Mouse (Mus musculus) midbrain, postnatal 0 days (tissue): ENCODE data around the gene Selenok. TPM values are rescaled to one million over a fixed set of nuclear protein-coding genes. Genes with fewer than 3 reads are reported as not detected.

Source experiments
- ATAC-seq: fragments of 200-750 bp; cut with Nextera tagmentation; 2 replicates; pipeline ENCODE4 v1.8.0; 2017; ENCODE audit warnings: moderate number of reproducible peaks, mild to moderate bottlenecking, moderate TSS enrichment, moderate library complexity; ENCODE audit not compliant: low FRiP score
- DNase-seq: peaks from one replicate; pipeline ENCODE4 v3.0.0-alpha.2; 2015; ENCODE audit warnings: low spot score
- H3K27ac ChIP-seq: fragments of 300-500 bp; sonication (generic); 2 replicates; pipeline ENCODE4 v1.5.1; 2014; ENCODE audit warnings: low read depth, mild to moderate bottlenecking, low read length, mixed read lengths
- H3K27me3 ChIP-seq: fragments of 300-500 bp; sonication (generic); 2 replicates; pipeline ENCODE4 v1.6.1; 2014; ENCODE audit warnings: low read length, control low read depth, mixed read lengths; ENCODE audit not compliant: insufficient read depth
- H3K36me3 ChIP-seq: fragments of 300-500 bp; sonication (generic); 2 replicates; pipeline ENCODE4 v1.6.1; 2014; ENCODE audit warnings: low read length, control low read depth, mixed read lengths; ENCODE audit not compliant: insufficient read depth
- H3K4me1 ChIP-seq: fragments of 300-500 bp; sonication (generic); 2 replicates; pipeline ENCODE4 v1.6.1; 2014; ENCODE audit warnings: mild to moderate bottlenecking, control low read depth, antibody characterized with exemption, low read length, mixed read lengths; ENCODE audit not compliant: insufficient read depth
- H3K4me2 ChIP-seq: fragments of 300-500 bp; sonication (generic); 2 replicates; pipeline ENCODE4 v1.6.1; 2014; ENCODE audit warnings: low read depth, mild to moderate bottlenecking, low read length, mixed read lengths; ENCODE audit not compliant: poor library complexity, severe bottlenecking
- H3K4me3 ChIP-seq: fragments of 300-500 bp; sonication (generic); 2 replicates; pipeline ENCODE4 v1.5.1; 2014; ENCODE audit warnings: low read depth, mild to moderate bottlenecking, low read length, moderate library complexity
- H3K9ac ChIP-seq: fragments of 300-500 bp; sonication (generic); replicated peaks from 2 replicates; pipeline ENCODE4 v1.6.1; 2014; ENCODE audit warnings: mild to moderate bottlenecking, low read length, moderate library complexity, mixed read lengths; ENCODE audit not compliant: poor library complexity, severe bottlenecking
- H3K9me3 ChIP-seq: fragments of 300-500 bp; sonication (generic); 2 replicates; pipeline ENCODE4 v1.6.1; 2016; ENCODE audit warnings: low read length, control low read depth
- CTCF ChIP-seq: IDR thresholded peaks from 2 replicates; pipeline ENCODE4 v1.5.1; 2016; ENCODE audit warnings: antibody characterized with exemption, mild to moderate bottlenecking
- WGBS: fragments of 180-500 bp; shearing (Covaris S2); extraction: QIAGEN DNeasy Blood & Tissue Kit; methylation state at CpG from one replicate; pipeline ENCODE4 v1.1.7; 2014; 5-methylcytosine and 5-hydroxymethylcytosine counted together
- polyA plus RNA-seq: library from polyadenylated mRNA; unstranded; fragments of >200 nt; fragmentation: Nextera tagmentation; extraction: Ambion mirVana; gene quantifications from 2 replicates; pipeline ENCODE4 v1.2.1, GENCODE M21; 2015
- total RNA-seq: library from RNA; depleted of rRNA; stranded (reverse); fragments of >200 nt; gene quantifications from 2 replicates; pipeline ENCODE4 v1.2.3, GENCODE M21; 2014

The Selenok gene
- total and polyA plus RNA-seq, 2 experiments from 2014 or later, result 82.8 to 420 TPM

DNA sequence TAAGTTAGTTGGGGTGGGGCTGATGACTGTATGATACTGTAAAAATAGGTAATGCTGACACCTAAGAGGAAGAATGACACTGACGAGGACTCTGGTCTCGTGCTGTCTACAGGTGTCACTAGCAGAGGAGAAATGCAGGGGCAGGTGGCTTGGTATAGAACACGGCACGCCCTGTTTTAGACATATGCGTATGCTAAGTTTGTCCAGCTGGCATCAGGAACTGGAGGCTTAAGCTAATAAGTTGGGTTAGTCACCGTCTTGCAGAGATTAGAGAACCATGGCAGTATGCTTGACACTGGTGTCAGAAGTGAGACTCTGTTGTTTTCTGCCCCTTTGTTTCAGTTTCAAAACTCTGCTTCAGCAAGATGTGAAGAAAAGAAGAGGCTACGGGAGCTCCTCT lies 3.3 kb downstream of the Selenok start:
- H3K27ac ChIP-seq, result no peak overlapping the region
- no peak for DNase-seq
- no peak for TF ChIP-seq CTCF
- ATAC-seq, result no peak
- 91% methylated on average over 7 of the region's 7 CpGs for WGBS
- no peaks in the 10 kb centered on the region for H3K9me3 ChIP-seq
- no peaks in the 10 kb centered on the region for H3K27me3 ChIP-seq
- no peak overlapping the region for H3K9ac ChIP-seq
- H3K4me2 ChIP-seq, result no peak overlapping the region
- H3K4me3 ChIP-seq, result no peak overlapping the region
- peaks cover 35% of the 10 kb centered on the region for H3K36me3 ChIP-seq
- peaks cover 7% of the 10 kb centered on the region for H3K4me1 ChIP-seq

DNA sequence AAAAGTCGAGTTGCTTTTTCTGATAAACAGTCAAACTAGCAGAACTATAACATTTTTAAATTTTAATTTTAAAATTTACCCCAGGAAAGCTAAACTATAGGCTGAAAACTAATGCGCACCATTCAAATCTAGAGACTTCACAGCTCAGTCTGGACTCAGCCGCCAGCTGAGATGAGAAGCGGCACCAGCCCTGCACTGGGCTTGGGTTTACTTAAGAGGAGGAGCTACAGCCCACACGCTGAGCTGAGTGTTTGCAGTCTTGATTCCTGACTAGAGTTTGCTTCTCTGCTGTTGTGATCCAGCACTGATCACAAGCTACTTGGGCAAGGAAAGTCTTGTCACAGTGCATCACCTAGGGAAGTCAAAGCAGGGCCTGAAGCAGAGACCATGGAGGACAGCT lies 3.9 kb downstream of the Selenok start:
- no peak for TF ChIP-seq CTCF
- Histone ChIP-seq H3K4me2 (no peak overlapping the region), H3K27me3 (no peaks in the 10 kb centered on the region), H3K9ac (no peak overlapping the region), H3K4me1 (peaks cover 7% of the 10 kb centered on the region), H3K9me3 (no peaks in the 10 kb centered on the region), H3K4me3 (no peak overlapping the region), H3K36me3 (peaks cover 37% of the 10 kb centered on the region), H3K27ac (no peak overlapping the region)
- 85% methylated on average over 5 of the region's 5 CpGs for WGBS
- DNase-seq (no peak), ATAC-seq (no peak)

DNA sequence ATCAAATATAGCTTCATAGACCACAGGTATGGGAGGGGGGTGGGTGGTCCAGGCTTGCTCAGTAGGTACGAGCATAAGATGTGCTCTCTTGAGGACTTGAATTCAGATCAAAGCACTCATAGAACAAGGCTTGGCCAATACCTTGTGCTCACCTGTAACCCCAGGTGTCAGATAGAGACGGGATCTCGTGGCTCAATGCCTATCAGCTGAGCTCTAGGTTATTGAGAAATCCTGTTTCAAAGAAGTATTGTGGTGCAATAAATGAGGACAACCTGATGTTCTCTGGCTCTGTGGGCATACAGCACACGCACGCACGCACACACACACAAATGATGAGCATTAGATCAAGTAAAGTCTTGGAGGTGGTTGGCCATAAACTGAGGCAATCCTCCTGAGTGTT lies 8.8 kb downstream of the Selenok start:
- peaks cover 43% of the 10 kb centered on the region for H3K36me3 ChIP-seq
- TF ChIP-seq CTCF, result no peak
- no peak for ATAC-seq

DNA sequence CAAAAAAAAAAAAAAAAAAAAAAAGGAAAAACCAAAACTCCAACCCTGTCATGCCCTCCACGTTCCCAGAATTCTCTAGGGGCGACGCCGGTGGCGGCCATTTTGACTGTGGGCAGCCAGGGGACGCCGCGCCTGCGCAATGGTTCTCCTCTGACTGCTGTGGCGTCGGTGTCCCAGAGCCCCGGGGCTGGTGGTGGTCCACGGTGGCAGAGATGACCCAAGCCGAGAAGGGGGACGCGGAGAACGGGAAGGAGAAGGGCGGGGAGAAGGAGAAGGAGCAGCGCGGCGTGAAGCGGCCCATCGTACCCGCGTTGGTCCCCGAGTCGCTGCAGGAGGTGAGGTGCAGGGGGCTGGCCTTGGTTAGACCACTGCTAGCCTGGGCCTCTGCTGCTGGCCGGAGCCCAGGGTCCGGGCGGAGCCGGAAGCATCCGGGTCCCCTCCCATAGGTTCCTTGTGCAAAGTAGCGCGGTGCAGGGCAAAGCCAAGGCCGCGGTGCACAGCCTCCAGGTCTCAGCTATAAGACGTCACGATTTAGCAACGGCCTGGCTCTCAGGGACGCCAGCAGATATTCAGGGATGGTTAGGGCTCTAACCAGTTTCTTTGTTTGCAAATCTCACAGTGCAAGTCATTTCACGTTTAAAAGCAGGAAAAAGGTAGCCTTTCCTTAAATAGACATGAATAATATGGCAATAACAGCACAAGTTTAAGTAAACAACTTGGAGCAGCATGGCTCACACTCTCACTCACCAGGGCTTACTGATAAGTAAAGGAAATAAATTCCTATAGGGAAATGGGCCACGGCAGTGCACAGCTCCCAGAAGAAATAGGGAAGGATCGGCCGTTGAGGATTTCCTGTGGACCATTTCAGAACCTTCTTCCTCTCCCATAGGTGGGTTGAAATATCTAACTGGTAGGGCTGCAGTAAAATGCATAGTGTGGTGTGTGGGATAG lies 10.4 kb downstream of the Selenok start, which contains the start of gene Actr8:
Gene Actr8 (plus strand): TSS at position 84 of the 951 bp plus-strand sequence.
- 3% methylated on average over 44 of the region's 44 CpGs for WGBS
- no peaks in the 10 kb centered on the region for H3K4me1 ChIP-seq

More for the DNA sequence above, 8.8 kb downstream of the Selenok start:
- 95% methylated on average over 6 of the region's 6 CpGs for WGBS
- no peak overlapping the region for H3K9ac ChIP-seq
- H3K4me1 ChIP-seq, result no peaks in the 10 kb centered on the region
- no peaks in the 10 kb centered on the region for H3K27me3 ChIP-seq
- no peak overlapping the region for H3K4me2 ChIP-seq
- no peaks in the 10 kb centered on the region for H3K9me3 ChIP-seq
- no peak for DNase-seq
- H3K27ac ChIP-seq, result no peak overlapping the region
- H3K4me3 ChIP-seq, result no peak overlapping the region

DNA sequence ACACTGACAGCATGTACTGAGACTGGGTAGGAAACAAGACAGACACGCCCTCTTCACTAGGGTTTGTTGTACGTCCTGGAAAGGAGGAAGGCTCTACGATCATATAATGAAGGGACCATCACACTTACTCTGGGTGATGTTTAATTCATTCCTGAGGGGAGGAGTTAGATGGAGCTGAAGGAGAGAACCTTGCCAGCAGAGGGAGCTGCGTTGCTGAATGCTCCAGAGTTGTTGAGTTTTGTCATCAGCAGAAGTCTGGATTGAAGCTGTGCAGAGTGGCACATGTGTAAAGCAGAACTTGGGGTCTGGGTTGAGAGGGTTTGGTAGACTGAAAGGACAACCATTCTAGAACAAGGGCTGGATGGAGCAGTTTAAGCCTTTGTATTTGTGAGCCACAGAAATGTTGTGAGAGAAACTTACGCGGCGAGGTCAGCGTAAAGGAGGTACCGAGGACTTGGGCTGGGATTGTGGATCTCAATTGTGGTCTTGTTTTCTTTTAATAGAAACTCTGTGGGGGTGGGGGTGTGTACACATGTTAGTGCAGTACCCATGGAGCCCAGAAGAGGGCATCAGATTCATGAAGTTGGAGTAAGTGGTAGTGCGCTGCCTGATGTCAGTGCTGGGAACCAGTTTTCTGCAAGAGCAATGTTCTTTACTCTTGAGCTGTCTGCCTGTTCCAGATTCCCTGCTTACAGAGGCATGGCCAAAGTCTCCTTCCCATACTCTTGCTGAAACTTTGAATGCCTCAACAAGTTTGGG lies 12.5 kb downstream of the Selenok start:
- no peaks in the 10 kb centered on the region for H3K9me3 ChIP-seq
- H3K4me2 ChIP-seq, result no peak overlapping the region
- no peaks in the 10 kb centered on the region for H3K27me3 ChIP-seq
- H3K4me1 ChIP-seq, result no peaks in the 10 kb centered on the region
- no peak overlapping the region for H3K9ac ChIP-seq
- H3K27ac ChIP-seq, result no peak overlapping the region
- DNase-seq (peak; percentile 29), ATAC-seq (no peak)
- WGBS, result 94% methylated on average over 10 of the region's 10 CpGs
- peak; percentile 50 for TF ChIP-seq CTCF
- no peak overlapping the region for H3K4me3 ChIP-seq
- peaks cover 54% of the 10 kb centered on the region for H3K36me3 ChIP-seq

More for the DNA sequence above, 10.4 kb downstream of the Selenok start, which contains the start of gene Actr8:
- peak; percentile 89 for ATAC-seq
- Histone ChIP-seq H3K9me3 (no peaks in the 10 kb centered on the region), H3K36me3 (peaks cover 43% of the 10 kb centered on the region), H3K9ac (peak within 1 kb of the TSS; percentile 96), H3K4me3 (peak within 1 kb of the TSS; percentile 80), H3K27me3 (no peaks in the 10 kb centered on the region), H3K4me2 (peak within 1 kb of the TSS; percentile 73), H3K27ac (peak within 1 kb of the TSS; percentile 89)
- TF ChIP-seq CTCF, result no peak; the same call in 1 of the 2 replicates
- DNase-seq, result peak; percentile 96
